ENCODE assay signal across 13 mouse cellular contexts in the genomic region with DNA sequence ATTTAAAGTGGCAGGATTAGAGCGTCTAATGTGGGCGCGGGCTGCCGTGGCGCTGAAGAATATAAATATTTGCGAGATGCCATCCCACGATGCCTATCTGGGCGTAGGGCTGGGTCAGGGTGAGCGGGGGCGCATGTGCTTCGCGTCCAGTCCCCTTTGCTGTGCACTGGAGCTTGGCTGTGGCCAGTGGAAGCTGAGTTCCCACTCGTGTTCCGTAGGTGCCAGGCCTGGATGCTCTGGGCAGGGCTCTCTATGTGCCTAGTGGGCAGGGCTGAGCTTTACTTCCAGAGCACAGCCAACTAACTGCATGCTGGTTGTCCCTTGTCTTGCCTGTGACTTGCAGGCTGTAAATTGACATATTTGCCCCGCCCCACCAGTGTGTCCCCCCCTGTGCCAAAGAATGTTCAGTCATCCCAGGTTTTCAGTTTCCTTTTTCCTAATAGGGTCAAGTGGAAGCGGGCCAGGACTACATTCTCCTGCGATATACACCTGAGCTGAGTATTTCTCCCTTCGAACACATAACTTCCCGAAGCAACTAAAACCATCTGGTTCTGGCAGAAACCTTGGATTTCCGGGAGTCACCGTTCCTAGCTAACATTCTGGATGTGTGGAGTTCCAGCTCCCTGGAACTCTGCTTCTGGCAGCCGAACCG. TPM values are rescaled to one million over a fixed set of nuclear protein-coding genes. Genes with fewer than 3 reads are reported as not detected.
DNase-seq lines count a peak whose midpoint lies in the region; ATAC-seq and TF ChIP-seq lines count a peak whose summit lies in the region.
"Had no signal": no experiment of that assay in that cellular context is flagged by ENCODE, and none has a peak within 500 bp of the region (broad histone marks: within the 10 kb centered on the region; RNA-seq: fewer than 3 reads in every experiment).

No protein-coding gene starts in this region.

- no peaks in the 10 kb centered on the region; the same call in 1 of the 2 replicates for H3K4me1 ChIP-seq in heart, postnatal 0 days (ENCODE audit: control insufficient read depth, insufficient read depth)
- H3K4me1 ChIP-seq in kidney, adult 2 months (ENCODE audit: control insufficient read depth, insufficient read depth, low read length), result peaks cover 11% of the 10 kb centered on the region; the same call in 1 of the 2 replicates
- peaks cover 87% of the 10 kb centered on the region for H3K4me1 ChIP-seq in midbrain, embryonic 10.5 days

- no peak for DNase-seq in heart, postnatal 0 days (ENCODE audit: low spot score)
- DNase-seq in heart, adult 9 months (ENCODE audit: low spot score in 2 of 2), result no peak
- peak; percentile 55 for DNase-seq in embryo, embryonic 11 days
- peak; percentile 77 for DNase-seq in kidney, adult 2 months
- peak; percentile 61 for DNase-seq in midbrain, embryonic 10.5 days (ENCODE audit: low spot score)
- DNase-seq in adrenal gland, postnatal 4 days (ENCODE audit: low spot score in 2 of 2), result no peak
- DNase-seq in layer of hippocampus, adult 9-10 months (ENCODE audit: low spot score), result no peak
- no peak for DNase-seq in thymus, postnatal 25 days
- DNase-seq: cerebellum, adult 9-10 months; gastrocnemius, postnatal 10 days had no signal

- no peak overlapping the region for H3K27ac ChIP-seq in heart, postnatal 0 days (ENCODE audit: low read depth)
- peak overlapping the region; percentile 87 for H3K27ac ChIP-seq in kidney, adult 2 months (ENCODE audit: insufficient read depth, low read depth, low read length)
- H3K27ac ChIP-seq in midbrain, embryonic 10.5 days (replicated peaks), result peak overlapping the region; percentile 49
- H3K27ac ChIP-seq: left cerebral cortex, adult 2 months had no signal

- H3K36me3 ChIP-seq in heart, postnatal 0 days (replicated peaks; ENCODE audit: control insufficient read depth, insufficient read depth, low read length), result no peaks in the 10 kb centered on the region
- H3K36me3 ChIP-seq in kidney, adult 2 months (ENCODE audit: control insufficient read depth, insufficient read depth, low read length), result no peaks in the 10 kb centered on the region
- H3K36me3 ChIP-seq in midbrain, embryonic 10.5 days, result no peaks in the 10 kb centered on the region

- ATAC-seq in heart, postnatal 0 days (ENCODE audit: insufficient read depth, low read depth), result no peak
- ATAC-seq: CD4-positive, CD25-positive, alpha-beta regulatory T cell, adult 4 months had no signal

- WGBS in heart, postnatal 0 days, result 2% methylated on average over 23 of the region's 23 CpGs
- WGBS in kidney, adult 2 months, result 4% methylated on average over 23 of the region's 23 CpGs
- under 1% methylated on average over 23 of the region's 23 CpGs for WGBS in midbrain, embryonic 10.5 days

- H3K9me3 ChIP-seq in heart, postnatal 0 days (replicated peaks; ENCODE audit: control insufficient read depth, low read length), result no peaks in the 10 kb centered on the region
- no peaks in the 10 kb centered on the region for H3K9me3 ChIP-seq in midbrain, embryonic 10.5 days (replicated peaks)

- 0 out of 2 replicates have a peak overlapping the region, but pooled peaks have one; percentile 12 for H3K4me2 ChIP-seq in heart, postnatal 0 days (ENCODE audit: low read depth, low read length)

- TF ChIP-seq CTCF in heart, postnatal 0 days (IDR thresholded peaks at IDR 0.05; ENCODE audit: low read depth), result no peak
- no peak for TF ChIP-seq CTCF in kidney, adult 2 months (conservative IDR thresholded peaks at IDR 0.05; ENCODE audit: insufficient read depth, insufficient read length, low read depth, low read length)

- H3K27me3 ChIP-seq in heart, postnatal 0 days (ENCODE audit: control insufficient read depth, insufficient read depth, low read length), result peaks cover 100% of the 10 kb centered on the region
- no peaks in the 10 kb centered on the region for H3K27me3 ChIP-seq in kidney, adult 2 months (replicated peaks; ENCODE audit: control insufficient read depth, insufficient read depth, low read length)
- peaks cover 100% of the 10 kb centered on the region for H3K27me3 ChIP-seq in midbrain, embryonic 10.5 days (ENCODE audit: low read depth, poor library complexity, severe bottlenecking)

- no peak for TF ChIP-seq POLR2A in kidney, adult 2 months (IDR thresholded peaks at IDR 0.05; ENCODE audit: low read depth, low read length)

- no peak for TF ChIP-seq EP300 in heart, postnatal 0 days (IDR thresholded peaks at IDR 0.05; ENCODE audit: low read depth)

- peak overlapping the region; percentile 6; the same call in 1 of the 2 replicates for H3K4me3 ChIP-seq in heart, postnatal 0 days (ENCODE audit: low read depth, low read length)
- peak overlapping the region; percentile 35 for H3K4me3 ChIP-seq in kidney, adult 2 months (ENCODE audit: insufficient read depth, low read depth, low read length)
- H3K4me3 ChIP-seq in midbrain, embryonic 10.5 days, result peak overlapping the region; percentile 36
- H3K4me3 ChIP-seq: left cerebral cortex, adult 2 months had no signal

- no peak overlapping the region for H3K9ac ChIP-seq in heart, postnatal 0 days (replicated peaks; ENCODE audit: low read depth, low read length)

RNA-seq across cellular contexts. Expression of gene Emx2, which starts 9.4 kb away (rescaled TPM):
- total RNA-seq in heart, postnatal 0 days (2014; rRNA removed; ENCODE audit: low replicate concordance), result not detected in 2 replicates
- not detected in 2 replicates for polyA plus RNA-seq in heart, postnatal 0 days (2015; fragmentation: Nextera tagmentation; extraction: Ambion mirVana)
- polyA plus RNA-seq in kidney, adult 2 months (2012; rRNA removed), result 14.3 and 19.2 TPM in 2 replicates
- 8.7 and 9.2 TPM in 2 replicates for polyA plus RNA-seq in midbrain, embryonic 10.5 days (2016; fragmentation: Nextera tagmentation; extraction: Ambion mirVana)
- total RNA-seq in adrenal gland, postnatal 4 days (2021), result 10 to 100 TPM in 1 of 2 experiments, under 1 TPM in 1; 0.96 to 14.3 TPM
- polyA plus RNA-seq: CD4-positive, CD25-positive, alpha-beta regulatory T cell, adult 4 months; small intestine, adult 2 months had no signal

Comparison
In these comparisons a context has a peak if more than half of its experiments do, and no peak if none do; other contexts are left out.
1. DNase-seq: peak in embryo, embryonic 11 days (single experiment), kidney, adult 2 months (single experiment) and midbrain, embryonic 10.5 days (single experiment); none in heart, postnatal 0 days (single experiment), heart, adult 9 months (0 of 2), adrenal gland, postnatal 4 days (0 of 2), layer of hippocampus, adult 9-10 months (single experiment) and thymus, postnatal 25 days (single experiment).
2. Peak in every context shown above with its lines, with median percentiles within 50 percentile points of each other: H3K4me3 ChIP-seq.